Mouse (Mus musculus) neural tube, embryonic 12.5 days (tissue): ENCODE data around the gene Smarca1. TPM values are rescaled to one million over a fixed set of nuclear protein-coding genes. Genes with fewer than 3 reads are reported as not detected.

Source experiments
- ATAC-seq: fragments of 200-750 bp; cut with Nextera tagmentation; 2 replicates; pipeline ENCODE4 v1.8.0; 2017; ENCODE audit warnings: low read depth, mild to moderate bottlenecking, moderate TSS enrichment, moderate library complexity; ENCODE audit not compliant: low FRiP score
- H3K27ac ChIP-seq: fragments of 300-500 bp; sonication (generic); 2 replicates; pipeline ENCODE4 v1.5.1; 2016
- H3K27me3 ChIP-seq: fragments of 300-500 bp; sonication (generic); replicated peaks from 2 replicates; pipeline ENCODE4 v1.6.1; 2016; ENCODE audit warnings: mild to moderate bottlenecking
- H3K36me3 ChIP-seq: fragments of 300-500 bp; sonication (generic); 2 replicates; pipeline ENCODE4 v1.6.1; 2016; ENCODE audit warnings: mild to moderate bottlenecking
- H3K4me1 ChIP-seq: fragments of 300-500 bp; sonication (generic); 2 replicates; pipeline ENCODE4 v1.6.1; 2016
- H3K4me2 ChIP-seq: fragments of 300-500 bp; sonication (generic); replicated peaks from 2 replicates; pipeline ENCODE4 v1.6.1; 2016; ENCODE audit warnings: mild to moderate bottlenecking
- H3K4me3 ChIP-seq: fragments of 300-500 bp; sonication (generic); 2 replicates; pipeline ENCODE4 v1.5.1; 2016
- H3K9ac ChIP-seq: fragments of 300-500 bp; sonication (generic); 2 replicates; pipeline ENCODE4 v1.6.1; 2016; ENCODE audit warnings: mild to moderate bottlenecking
- H3K9me3 ChIP-seq: fragments of 300-500 bp; sonication (generic); 2 replicates; pipeline ENCODE4 v1.6.1; 2016; ENCODE audit warnings: mild to moderate bottlenecking
- WGBS: fragments of 180-500 bp; shearing (Covaris S2); methylation state at CpG from one replicate; pipeline ENCODE4 v1.1.7; 2016; 5-methylcytosine and 5-hydroxymethylcytosine counted together
- polyA plus RNA-seq: library from polyadenylated mRNA; unstranded; fragments of >200 nt; fragmentation: Nextera tagmentation; extraction: Ambion mirVana; gene quantifications from 2 replicates; pipeline ENCODE4 v1.2.1, GENCODE M21; 2016

Smarca1 gene
- polyA plus RNA-seq, 1 experiment from 2014 or later, result 29.8 TPM

DNA sequence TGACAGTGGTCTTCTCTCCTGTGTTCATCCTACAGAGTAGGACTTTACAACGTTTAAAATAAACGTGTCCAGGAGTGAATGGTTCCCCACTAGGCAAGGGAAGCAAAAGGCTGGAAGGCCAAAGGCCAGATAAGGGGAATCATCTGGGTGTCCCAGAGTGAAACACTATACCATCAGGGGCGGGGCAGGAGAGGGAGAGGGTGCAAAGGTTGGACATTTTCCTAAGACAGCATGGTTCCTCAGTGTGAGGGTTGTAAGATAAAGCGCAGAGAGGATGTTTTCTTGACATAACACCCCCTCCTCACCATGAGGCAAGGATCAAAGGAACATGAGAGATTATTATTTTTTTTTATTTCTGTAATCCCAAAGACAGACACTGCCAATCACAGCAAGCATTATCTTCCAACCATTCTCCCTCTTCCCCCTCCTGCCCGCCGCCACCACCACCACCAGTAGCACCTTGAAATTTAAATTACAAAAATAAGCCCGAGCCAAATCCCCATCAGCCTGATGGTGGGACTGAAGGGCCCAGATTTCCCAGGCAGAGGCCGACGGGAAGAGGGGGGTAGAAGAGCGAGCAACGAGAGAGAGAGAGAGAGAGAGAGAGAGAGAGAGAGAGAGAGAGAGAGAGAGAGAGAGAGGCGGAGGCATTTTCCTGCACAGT lies 1.4 kb downstream of the Smarca1 start:
- Histone ChIP-seq H3K4me1 (no peaks in the 10 kb centered on the region), H3K4me3 (peak overlapping the region; percentile 55), H3K4me2 (peak overlapping the region; percentile 65), H3K9me3 (no peaks in the 10 kb centered on the region), H3K36me3 (no peaks in the 10 kb centered on the region), H3K27ac (no peak overlapping the region), H3K27me3 (no peaks in the 10 kb centered on the region), H3K9ac (peak overlapping the region; percentile 75)
- WGBS, result 13% methylated on average over 11 of the region's 12 CpGs
- peak; percentile 68 for ATAC-seq

DNA sequence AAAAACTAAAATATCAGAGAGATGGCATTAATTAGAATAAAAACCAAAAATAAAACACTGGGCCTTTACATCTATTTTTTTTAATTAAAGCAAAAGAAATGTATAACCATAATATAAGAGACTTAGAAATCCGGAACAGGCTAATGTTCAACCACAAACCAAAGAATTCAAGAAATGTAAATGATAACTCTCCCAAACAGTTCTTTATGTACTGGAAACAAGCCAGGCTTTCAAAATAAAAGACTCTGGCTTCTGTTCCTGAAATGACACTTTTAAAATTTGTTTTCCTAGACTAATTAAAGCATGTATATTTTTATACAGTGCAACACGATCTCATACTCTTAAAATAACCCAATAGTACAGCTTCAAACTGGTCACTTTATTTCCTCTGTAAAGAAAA lies 5.4 kb downstream of the Smarca1 start:
- H3K36me3 ChIP-seq, result no peaks in the 10 kb centered on the region
- no peak overlapping the region for H3K4me2 ChIP-seq
- no peak overlapping the region for H3K9ac ChIP-seq
- H3K9me3 ChIP-seq, result no peaks in the 10 kb centered on the region
- no peak for ATAC-seq
- H3K27ac ChIP-seq, result no peak overlapping the region
- H3K4me3 ChIP-seq, result no peak overlapping the region
- H3K27me3 ChIP-seq, result no peaks in the 10 kb centered on the region
- no peaks in the 10 kb centered on the region for H3K4me1 ChIP-seq
- WGBS, result 90% methylated on average over 2 of the region's 2 CpGs

- H3K27ac ChIP-seq, result no peak overlapping the region
- H3K36me3 ChIP-seq, result no peaks in the 10 kb centered on the region
- H3K4me2 ChIP-seq, result no peak overlapping the region
- no peak overlapping the region for H3K9ac ChIP-seq
- no peak for ATAC-seq
- no peaks in the 10 kb centered on the region for H3K27me3 ChIP-seq
- no peak overlapping the region for H3K4me3 ChIP-seq
- no peaks in the 10 kb centered on the region for H3K9me3 ChIP-seq
- WGBS, result 75% methylated on average over 6 of the region's 6 CpGs
- H3K4me1 ChIP-seq, result no peaks in the 10 kb centered on the region
Observed at GRCm38 (mm10) chrX:47882813-47883212, 10.0 kb downstream of the Smarca1 start.

- Histone ChIP-seq H3K27ac (no peak overlapping the region), H3K4me3 (no peak overlapping the region), H3K36me3 (no peaks in the 10 kb centered on the region), H3K9ac (no peak overlapping the region), H3K4me1 (no peaks in the 10 kb centered on the region), H3K4me2 (no peak overlapping the region), H3K9me3 (no peaks in the 10 kb centered on the region), H3K27me3 (no peaks in the 10 kb centered on the region)
- no peak for ATAC-seq
- WGBS, result 53% methylated on average over 2 of the region's 2 CpGs
Observed at GRCm38 (mm10) chrX:47880052-47880451, 12.7 kb downstream of the Smarca1 start.

GRCm38 (mm10) chrX:47858544-47858943 lies 34.2 kb downstream of the Smarca1 start:
- Histone ChIP-seq H3K36me3 (no peaks in the 10 kb centered on the region), H3K4me1 (no peaks in the 10 kb centered on the region), H3K4me3 (no peak overlapping the region), H3K9ac (no peak overlapping the region), H3K4me2 (no peak overlapping the region), H3K27ac (no peak overlapping the region), H3K27me3 (no peaks in the 10 kb centered on the region), H3K9me3 (no peaks in the 10 kb centered on the region)
- ATAC-seq, result no peak
- WGBS, result 100% methylated on average over 1 of the region's 1 CpGs

DNA sequence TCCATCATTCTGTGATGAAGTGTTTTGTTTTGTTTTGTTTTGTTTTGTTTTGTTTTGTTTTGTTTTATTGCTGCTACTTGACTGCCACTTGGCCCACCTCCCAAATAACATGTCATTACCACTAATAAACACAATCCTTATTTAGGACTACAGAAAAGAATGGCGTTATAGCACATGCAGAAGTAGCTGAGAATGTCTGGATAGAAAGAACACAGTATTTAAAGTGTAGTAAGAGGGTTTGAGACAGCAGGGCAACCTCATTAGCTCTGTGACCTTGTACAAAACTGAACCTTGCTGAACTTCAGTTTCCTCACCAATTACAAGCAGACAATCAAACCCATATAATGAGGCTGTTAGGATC lies 57.0 kb downstream of the Smarca1 start:
- Histone ChIP-seq H3K9ac (no peak overlapping the region), H3K4me2 (no peak overlapping the region), H3K4me1 (no peaks in the 10 kb centered on the region), H3K4me3 (no peak overlapping the region), H3K9me3 (no peaks in the 10 kb centered on the region), H3K36me3 (no peaks in the 10 kb centered on the region), H3K27ac (no peak overlapping the region), H3K27me3 (no peaks in the 10 kb centered on the region)
- ATAC-seq, result no peak
- WGBS, result 70% methylated on average over 1 of the region's 1 CpGs

DNA sequence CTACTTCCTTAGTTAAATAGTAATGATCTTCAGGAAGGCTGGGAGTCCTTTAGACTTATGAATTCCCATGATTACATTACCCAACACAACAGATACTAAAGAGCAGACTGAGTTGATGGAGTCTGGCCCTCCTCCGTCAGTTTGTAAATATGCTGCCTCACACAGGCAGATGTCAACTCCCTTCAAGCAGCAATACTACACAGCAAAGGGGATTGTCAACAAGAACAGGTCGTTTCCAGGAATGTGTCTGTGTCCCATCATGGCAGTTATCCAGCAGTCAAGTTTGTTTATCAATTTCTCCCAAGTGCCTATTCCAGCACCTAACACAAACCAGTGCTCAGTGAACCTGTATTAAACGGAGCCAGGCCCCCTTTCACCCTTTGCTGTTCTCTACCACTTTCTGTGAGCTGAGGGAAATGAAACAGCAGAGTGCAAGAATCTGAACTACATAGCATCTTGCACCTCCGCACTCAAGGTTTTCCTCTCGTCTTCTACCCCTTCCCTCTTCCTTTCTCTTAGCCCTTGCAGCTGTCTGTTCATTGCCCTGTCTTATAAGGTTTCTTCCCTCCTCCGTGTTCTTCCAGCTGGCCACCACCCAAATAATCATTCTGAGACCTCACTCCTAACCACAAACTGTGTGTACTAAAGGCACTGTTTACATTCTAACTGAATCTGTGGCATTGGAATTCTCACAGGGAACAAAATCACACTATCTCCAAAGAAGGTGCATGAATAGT lies 57.5 kb downstream of the Smarca1 start:
- Histone ChIP-seq H3K4me2 (no peak overlapping the region), H3K27me3 (no peaks in the 10 kb centered on the region), H3K9ac (no peak overlapping the region), H3K27ac (no peak overlapping the region), H3K4me1 (no peaks in the 10 kb centered on the region), H3K4me3 (no peak overlapping the region), H3K9me3 (no peaks in the 10 kb centered on the region), H3K36me3 (no peaks in the 10 kb centered on the region)
- WGBS, result 72% methylated on average over 6 of the region's 6 CpGs
- ATAC-seq, result no peak

DNA sequence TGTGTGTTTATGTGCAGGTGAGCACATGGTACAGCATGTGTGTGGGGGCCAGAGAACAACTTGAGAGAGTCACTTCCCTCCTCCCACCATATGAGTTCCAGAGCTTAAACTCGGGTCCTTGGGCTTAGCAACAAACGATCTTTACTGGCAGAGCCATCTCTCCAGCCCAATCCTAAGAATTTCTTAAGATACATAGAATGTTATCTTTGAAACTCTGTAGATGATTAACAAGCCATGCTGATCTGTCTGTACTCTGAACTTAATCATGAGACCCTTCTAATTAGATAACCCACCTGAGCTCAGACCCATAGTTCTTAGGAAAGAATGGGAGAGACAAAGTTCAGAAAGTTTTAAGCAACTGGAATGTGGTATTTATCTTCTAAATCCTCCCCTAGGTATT lies 59.3 kb downstream of the Smarca1 start:
- no peak overlapping the region for H3K4me3 ChIP-seq
- no peak overlapping the region for H3K4me2 ChIP-seq
- H3K27ac ChIP-seq, result no peak overlapping the region
- no peak overlapping the region for H3K9ac ChIP-seq
- no peaks in the 10 kb centered on the region for H3K36me3 ChIP-seq
- H3K9me3 ChIP-seq, result no peaks in the 10 kb centered on the region
- no peaks in the 10 kb centered on the region for H3K4me1 ChIP-seq
- 92% methylated on average over 2 of the region's 2 CpGs for WGBS
- no peaks in the 10 kb centered on the region for H3K27me3 ChIP-seq
- ATAC-seq, result no peak

GRCm38 (mm10) chrX:47820566-47820965 lies 72.2 kb downstream of the Smarca1 start:
- WGBS, result 73% methylated on average over 2 of the region's 2 CpGs
- no peak for ATAC-seq
- Histone ChIP-seq H3K4me1 (no peaks in the 10 kb centered on the region), H3K36me3 (no peaks in the 10 kb centered on the region), H3K4me3 (no peak overlapping the region), H3K4me2 (no peak overlapping the region), H3K9me3 (no peaks in the 10 kb centered on the region), H3K27ac (no peak overlapping the region), H3K9ac (no peak overlapping the region), H3K27me3 (no peaks in the 10 kb centered on the region)

- H3K27ac ChIP-seq, result no peak overlapping the region
- no peaks in the 10 kb centered on the region for H3K4me1 ChIP-seq
- H3K36me3 ChIP-seq, result no peaks in the 10 kb centered on the region
- no peaks in the 10 kb centered on the region for H3K27me3 ChIP-seq
- H3K9me3 ChIP-seq, result no peaks in the 10 kb centered on the region
- no peak overlapping the region for H3K9ac ChIP-seq
- no peak overlapping the region for H3K4me2 ChIP-seq
- WGBS, result 71% methylated on average over 2 of the region's 2 CpGs
- H3K4me3 ChIP-seq, result no peak overlapping the region
- no peak for ATAC-seq
Observed at GRCm38 (mm10) chrX:47808717-47809116, 84.1 kb downstream of the Smarca1 start.

- ATAC-seq, result no peak
- WGBS, result 79% methylated on average over 1 of the region's 1 CpGs
- Histone ChIP-seq H3K27me3 (no peaks in the 10 kb centered on the region), H3K9ac (no peak overlapping the region), H3K4me1 (no peaks in the 10 kb centered on the region), H3K27ac (no peak overlapping the region), H3K9me3 (no peaks in the 10 kb centered on the region), H3K4me3 (no peak overlapping the region), H3K4me2 (no peak overlapping the region), H3K36me3 (no peaks in the 10 kb centered on the region)
Observed at GRCm38 (mm10) chrX:47764440-47764839, 128.3 kb downstream of the Smarca1 start.

DNA sequence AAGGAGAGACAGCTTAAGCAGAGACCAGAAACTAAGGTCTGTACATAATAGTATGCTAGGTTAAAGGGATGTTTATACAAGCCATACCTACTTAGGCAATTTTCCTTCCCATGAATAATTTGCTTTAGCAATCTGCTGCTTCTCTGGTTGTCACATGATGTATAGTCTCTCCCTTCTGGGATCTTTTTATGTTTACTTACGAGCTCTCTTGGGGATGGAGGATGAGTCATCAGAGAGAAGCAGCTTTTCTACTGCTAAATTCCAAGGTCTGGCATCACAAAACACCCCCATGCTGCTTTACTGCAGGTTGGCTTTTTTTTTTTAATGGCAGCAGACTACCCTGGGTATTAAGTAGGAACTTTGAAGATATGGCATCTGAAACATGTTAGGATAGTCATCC lies 132.6 kb downstream of the Smarca1 start:
- no peak overlapping the region for H3K4me2 ChIP-seq
- no peaks in the 10 kb centered on the region for H3K36me3 ChIP-seq
- no peaks in the 10 kb centered on the region for H3K27me3 ChIP-seq
- H3K9ac ChIP-seq, result no peak overlapping the region
- H3K4me1 ChIP-seq, result no peaks in the 10 kb centered on the region
- no peaks in the 10 kb centered on the region for H3K9me3 ChIP-seq
- 48% methylated on average over 1 of the region's 1 CpGs for WGBS
- no peak overlapping the region for H3K4me3 ChIP-seq
- no peak overlapping the region for H3K27ac ChIP-seq
- no peak for ATAC-seq
